Mouse (Mus musculus): ENCODE data around the gene Tmem233.

Tmem233 gene

DNA sequence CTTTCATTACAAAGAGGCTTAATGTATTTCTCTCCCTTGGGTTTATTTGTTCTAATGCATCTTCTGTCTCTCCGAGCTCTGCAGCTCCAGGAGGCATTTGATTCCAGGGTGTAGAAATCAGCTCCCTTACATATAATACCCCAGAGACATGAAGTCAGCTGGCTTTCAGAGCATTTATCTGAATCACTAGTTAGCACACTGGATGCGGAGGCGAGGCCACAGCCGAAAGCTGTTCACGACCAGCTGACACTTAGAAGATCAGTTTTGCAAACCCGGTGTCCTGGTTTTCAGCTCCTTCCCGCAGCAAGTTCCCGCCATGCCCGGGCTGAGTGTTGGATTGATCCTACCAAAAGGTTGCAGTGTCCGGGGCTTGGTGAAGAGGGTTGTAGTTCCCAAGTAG is 78.8 kb downstream of the Tmem233 start:
- peak; percentile 51 to 56 for DNase-seq (ENCODE audit: low spot score in 2 of 2)

DNA sequence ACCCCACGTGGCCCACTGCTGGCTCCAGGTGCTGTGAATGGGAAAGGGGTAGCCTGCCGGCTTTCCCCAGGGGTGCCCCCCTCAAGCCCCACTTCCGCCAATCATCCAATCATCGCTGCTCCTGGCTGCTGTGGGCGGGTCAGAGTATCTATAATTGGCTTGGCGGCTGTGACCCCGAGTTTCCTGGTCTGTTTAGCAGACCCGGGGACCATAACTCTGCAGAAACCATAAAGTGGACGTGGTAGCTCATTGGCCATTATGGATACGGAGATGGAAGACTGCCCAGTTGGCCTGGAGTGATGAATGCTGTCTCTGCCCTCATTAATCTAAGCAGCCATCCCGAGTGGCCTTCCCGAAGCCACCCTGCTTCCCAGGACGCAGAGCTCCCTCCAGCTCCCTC is 79.2 kb downstream of the Tmem233 start:
- DNase-seq (ENCODE audit: low spot score in 2 of 2), result no peak

DNA sequence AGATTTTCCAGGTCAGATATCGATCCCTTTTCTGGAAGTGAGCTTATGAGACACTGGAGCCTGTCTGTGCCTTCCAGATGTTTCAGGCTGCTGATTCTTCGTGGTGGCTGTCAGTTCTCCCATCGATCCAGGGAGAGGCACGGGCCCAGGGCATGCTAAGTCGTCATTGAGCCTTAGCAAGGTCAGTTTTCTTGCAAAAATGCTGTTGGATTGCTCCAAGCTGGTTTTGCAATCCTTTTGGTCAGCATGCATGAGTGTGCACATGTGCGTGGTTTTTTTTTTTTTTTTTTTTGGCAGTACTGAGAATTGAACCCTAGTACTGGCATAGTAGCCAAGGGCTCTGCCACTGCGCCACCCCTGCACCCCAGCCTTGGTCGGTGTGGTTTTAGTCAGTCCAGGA is 79.9 kb downstream of the Tmem233 start:
- no peak for DNase-seq (ENCODE audit: low spot score in 2 of 2)

DNA sequence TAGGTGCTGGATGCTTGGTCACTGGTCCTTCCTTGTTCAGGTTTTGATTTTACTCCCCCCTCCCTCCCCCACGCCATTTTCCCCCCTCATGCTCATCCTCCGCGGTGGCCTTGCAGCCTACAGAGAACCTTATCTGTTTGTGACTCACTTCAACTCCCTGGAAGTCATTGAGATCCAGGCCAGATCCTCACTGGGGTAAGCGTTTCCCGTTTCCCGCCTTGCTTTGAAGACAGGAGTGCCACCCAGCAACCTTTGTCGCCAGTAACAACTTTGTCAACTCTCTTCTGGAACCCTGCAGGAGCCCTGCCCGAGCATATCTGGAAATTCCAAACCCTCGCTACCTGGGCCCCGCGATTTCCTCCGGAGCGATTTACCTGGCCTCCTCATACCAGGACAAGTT is 85.7 kb downstream of the Tmem233 start:
- no peak for DNase-seq (ENCODE audit: low spot score in 2 of 2)

DNA sequence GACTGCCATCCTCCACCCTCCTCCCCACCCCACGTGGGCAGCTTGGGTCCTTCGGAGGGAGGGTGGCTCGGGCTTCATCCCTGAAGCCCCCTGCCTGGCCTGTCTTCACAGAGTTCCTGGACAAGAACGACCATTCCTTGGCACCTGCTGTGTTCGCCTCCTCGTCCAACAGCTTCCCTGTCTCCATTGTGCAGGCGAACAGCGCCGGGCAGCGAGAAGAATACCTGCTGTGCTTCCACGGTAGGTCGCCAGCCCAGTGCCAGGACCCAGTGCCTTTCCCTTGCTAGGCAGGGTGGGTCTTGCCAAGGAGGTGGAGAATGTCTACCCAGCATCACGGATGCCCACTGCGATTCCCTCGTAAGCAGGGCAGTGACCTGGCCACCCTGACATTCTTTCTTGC is 88.9 kb downstream of the Tmem233 start:
- DNase-seq (ENCODE audit: low spot score in 2 of 2), result no peak

DNA sequence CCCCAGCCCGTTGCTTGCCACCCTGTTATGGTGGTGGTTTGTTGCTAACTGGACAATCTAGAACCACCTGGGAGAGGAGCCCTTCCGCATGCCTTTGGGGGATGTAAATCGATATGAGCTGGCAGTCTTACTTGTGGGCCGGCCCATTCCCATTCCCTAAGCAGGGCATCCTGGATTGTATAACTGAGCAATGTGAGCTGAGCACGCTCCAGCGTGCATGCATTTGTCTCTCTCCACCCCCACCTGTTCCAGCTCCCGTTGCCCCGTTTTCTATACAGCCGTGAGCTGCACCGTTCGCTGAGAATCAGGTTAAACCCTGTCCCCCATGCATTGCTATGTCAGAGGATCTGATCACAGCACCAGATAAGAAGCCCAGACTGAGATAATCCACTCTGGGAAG is 91.3 kb downstream of the Tmem233 start:
- DNase-seq (ENCODE audit: low spot score in 2 of 2), result no peak
